Mouse (Mus musculus) limb, embryonic 12.5 days (tissue): ENCODE measurements around the gene Zc3h10. TPM values are rescaled to one million over a fixed set of nuclear protein-coding genes. Genes with fewer than 3 reads are reported as not detected.

ENCODE experiments used
- ATAC-seq: fragments of 200-750 bp; cut with Nextera tagmentation; 2 replicates; pipeline ENCODE4 v1.8.0; 2017; ENCODE audit warnings: low read depth, moderate TSS enrichment; ENCODE audit not compliant: insufficient number of reproducible peaks, insufficient read depth, low FRiP score, low TSS enrichment
- H3K27ac ChIP-seq: fragments of 300-500 bp; sonication (generic); 2 replicates; pipeline ENCODE4 v1.5.1; 2016; ENCODE audit warnings: mild to moderate bottlenecking, moderate library complexity
- H3K27me3 ChIP-seq: fragments of 300-500 bp; sonication (generic); 2 replicates; pipeline ENCODE4 v1.6.1; 2016; ENCODE audit warnings: mild to moderate bottlenecking, moderate library complexity
- H3K36me3 ChIP-seq: fragments of 300-500 bp; sonication (generic); 2 replicates; pipeline ENCODE4 v1.6.1; 2016; ENCODE audit warnings: mild to moderate bottlenecking, moderate library complexity
- H3K4me1 ChIP-seq: fragments of 300-500 bp; sonication (generic); replicated peaks from 2 replicates; pipeline ENCODE4 v1.6.1; 2016
- H3K4me2 ChIP-seq: fragments of 300-500 bp; sonication (generic); 2 replicates; pipeline ENCODE4 v1.6.1; 2016; ENCODE audit warnings: mild to moderate bottlenecking, moderate library complexity
- H3K4me3 ChIP-seq: fragments of 300-500 bp; sonication (generic); replicated peaks from 2 replicates; pipeline ENCODE4 v1.5.1; 2016; ENCODE audit warnings: mild to moderate bottlenecking
- H3K9ac ChIP-seq: fragments of 300-500 bp; sonication (generic); replicated peaks from 2 replicates; pipeline ENCODE4 v1.6.1; 2016; ENCODE audit warnings: mild to moderate bottlenecking, moderate library complexity
- H3K9me3 ChIP-seq: fragments of 300-500 bp; sonication (generic); 2 replicates; pipeline ENCODE4 v1.6.1; 2016; ENCODE audit warnings: mild to moderate bottlenecking, moderate library complexity
- WGBS: fragments of 180-500 bp; shearing (Covaris S2); methylation state at CpG from one replicate; pipeline ENCODE4 v1.1.7; 2016; 5-methylcytosine and 5-hydroxymethylcytosine counted together
- polyA plus RNA-seq: library from polyadenylated mRNA; unstranded; fragments of >200 nt; fragmentation: Nextera tagmentation; extraction: Ambion mirVana; gene quantifications from 2 replicates; pipeline ENCODE4 v1.2.1, GENCODE M21; 2016

The Zc3h10 gene
- polyA plus RNA-seq, 1 experiment from 2014 or later = 21.4 TPM

GRCm38 (mm10) chr10:128543100-128543499, 4.5 kb downstream of the Zc3h10 start:
- peaks cover 13% of the 10 kb centered on the region for H3K4me1 ChIP-seq
- H3K36me3 ChIP-seq = peaks cover 45% of the 10 kb centered on the region
- no peaks in the 10 kb centered on the region for H3K9me3 ChIP-seq
- ATAC-seq = no peak
- 83% methylated on average over 2 of the region's 2 CpGs for WGBS
- H3K27me3 ChIP-seq = no peaks in the 10 kb centered on the region
- H3K9ac ChIP-seq = no peak overlapping the region
- no peak overlapping the region for H3K4me3 ChIP-seq
- no peak overlapping the region for H3K27ac ChIP-seq
- no peak overlapping the region for H3K4me2 ChIP-seq

GRCm38 (mm10) chr10:128538340-128538870, 9.2 kb downstream of the Zc3h10 start:
- no peaks in the 10 kb centered on the region for H3K9me3 ChIP-seq
- H3K9ac ChIP-seq = no peak overlapping the region
- 0 out of 2 replicates have a peak, but pooled peaks cover 3% of the 10 kb centered on the region for H3K4me1 ChIP-seq
- H3K27me3 ChIP-seq = no peaks in the 10 kb centered on the region
- ATAC-seq = no peak
- no peak overlapping the region for H3K4me3 ChIP-seq
- peaks cover 21% of the 10 kb centered on the region for H3K36me3 ChIP-seq
- no peak overlapping the region for H3K4me2 ChIP-seq
- H3K27ac ChIP-seq = no peak overlapping the region
- 91% methylated on average over 1 of the region's 1 CpGs for WGBS

- H3K4me1 ChIP-seq = 0 out of 2 replicates have a peak, but pooled peaks cover 3% of the 10 kb centered on the region
- no peaks in the 10 kb centered on the region for H3K9me3 ChIP-seq
- peak overlapping the region; percentile 48 for H3K4me2 ChIP-seq
- peak overlapping the region; percentile 56; the same call in 1 of the 2 replicates for H3K27ac ChIP-seq
- ATAC-seq = peak; percentile 78
- peak overlapping the region; percentile 13; the same call in 1 of the 2 replicates for H3K4me3 ChIP-seq
- no peak overlapping the region for H3K9ac ChIP-seq
- 15% methylated on average over 18 of the region's 18 CpGs for WGBS
- peaks cover 5% of the 10 kb centered on the region; the same call in 1 of the 2 replicates for H3K36me3 ChIP-seq
- no peaks in the 10 kb centered on the region for H3K27me3 ChIP-seq
These were observed 11.2 kb downstream of the Zc3h10 start for GRCm38 (mm10) chr10:128536266-128536940.

- Histone ChIP-seq H3K4me2 (peak overlapping the region; percentile 48), H3K9me3 (no peaks in the 10 kb centered on the region), H3K36me3 (no peaks in the 10 kb centered on the region), H3K27me3 (no peaks in the 10 kb centered on the region), H3K9ac (no peak overlapping the region), H3K27ac (peak overlapping the region; percentile 26; the same call in 1 of the 2 replicates), H3K4me3 (peak overlapping the region; percentile 13; the same call in 1 of the 2 replicates), H3K4me1 (0 out of 2 replicates have a peak, but pooled peaks cover 3% of the 10 kb centered on the region)
- ATAC-seq = peak; percentile 27; the same call in 1 of the 2 replicates
- WGBS = 76% methylated on average over 4 of the region's 4 CpGs
These were observed 11.8 kb downstream of the Zc3h10 start for GRCm38 (mm10) chr10:128535624-128536265.

GRCm38 (mm10) chr10:128535206-128535605, 12.4 kb downstream of the Zc3h10 start:
- 77% methylated on average over 2 of the region's 2 CpGs for WGBS
- H3K4me1 ChIP-seq = 0 out of 2 replicates have a peak, but pooled peaks cover 3% of the 10 kb centered on the region
- no peak overlapping the region for H3K9ac ChIP-seq
- no peak overlapping the region for H3K4me3 ChIP-seq
- H3K27ac ChIP-seq = no peak overlapping the region
- no peak overlapping the region for H3K4me2 ChIP-seq
- H3K9me3 ChIP-seq = no peaks in the 10 kb centered on the region
- ATAC-seq = no peak
- H3K27me3 ChIP-seq = no peaks in the 10 kb centered on the region
- no peaks in the 10 kb centered on the region for H3K36me3 ChIP-seq

- 34% methylated on average over 28 of the region's 28 CpGs for WGBS
- no peak overlapping the region for H3K27ac ChIP-seq
- peaks cover 15% of the 10 kb centered on the region for H3K4me1 ChIP-seq
- no peak for ATAC-seq
- peak overlapping the region; percentile 99 for H3K4me2 ChIP-seq
- H3K4me3 ChIP-seq = peak overlapping the region; percentile 78
- no peaks in the 10 kb centered on the region for H3K36me3 ChIP-seq
- H3K9ac ChIP-seq = no peak overlapping the region
- no peaks in the 10 kb centered on the region for H3K9me3 ChIP-seq
- peaks cover 53% of the 10 kb centered on the region for H3K27me3 ChIP-seq
These were observed 20.9 kb downstream of the Zc3h10 start for GRCm38 (mm10) chr10:128526366-128527356.

- Histone ChIP-seq H3K4me2 (peak within 1 kb of the TSS; percentile 99), H3K27me3 (peaks cover 60% of the 10 kb centered on the region), H3K4me1 (peaks cover 15% of the 10 kb centered on the region), H3K27ac (peak within 1 kb of the TSS; percentile 50; the same call in 1 of the 2 replicates), H3K9ac (peak within 1 kb of the TSS; percentile 71), H3K36me3 (peaks cover 8% of the 10 kb centered on the region; the same call in 1 of the 2 replicates), H3K4me3 (peak within 1 kb of the TSS; percentile 78), H3K9me3 (no peaks in the 10 kb centered on the region)
- ATAC-seq = peak; percentile 97
- WGBS = under 1% methylated on average over 37 of the region's 37 CpGs
These were observed 21.8 kb downstream of the Zc3h10 start, which contains the start of gene Esyt1 for GRCm38 (mm10) chr10:128525671-128526308. Esyt1 (minus strand) TSS chr10:128525871.

- peak overlapping the region; percentile 50; the same call in 1 of the 2 replicates for H3K27ac ChIP-seq
- peak overlapping the region; percentile 78 for H3K4me3 ChIP-seq
- WGBS = under 1% methylated on average over 58 of the region's 58 CpGs
- peaks cover 64% of the 10 kb centered on the region for H3K27me3 ChIP-seq
- H3K9me3 ChIP-seq = no peaks in the 10 kb centered on the region
- H3K36me3 ChIP-seq = peaks cover 16% of the 10 kb centered on the region; the same call in 1 of the 2 replicates
- peak overlapping the region; percentile 71 for H3K9ac ChIP-seq
- ATAC-seq = peak; percentile 17; the same call in 1 of the 2 replicates
- peak overlapping the region; percentile 99 for H3K4me2 ChIP-seq
- H3K4me1 ChIP-seq = peaks cover 15% of the 10 kb centered on the region
These were observed 22.6 kb downstream of the Zc3h10 start for GRCm38 (mm10) chr10:128524732-128525662.

GRCm38 (mm10) chr10:128524111-128524731, 23.4 kb downstream of the Zc3h10 start:
- Histone ChIP-seq H3K36me3 (peaks cover 21% of the 10 kb centered on the region), H3K27me3 (peaks cover 65% of the 10 kb centered on the region), H3K9ac (peak overlapping the region; percentile 71), H3K4me3 (peak overlapping the region; percentile 78), H3K9me3 (no peaks in the 10 kb centered on the region), H3K27ac (no peak overlapping the region), H3K4me1 (peaks cover 15% of the 10 kb centered on the region), H3K4me2 (peak overlapping the region; percentile 99)
- WGBS = 9% methylated on average over 11 of the region's 11 CpGs
- no peak for ATAC-seq
